Mouse (Mus musculus) stomach, embryonic 16.5 days (tissue): ENCODE results near the gene Cxcr4. TPM values are rescaled to one million over a fixed set of nuclear protein-coding genes. Genes with fewer than 3 reads are reported as not detected.

Source experiments
- ATAC-seq: fragments of 200-750 bp; cut with Nextera tagmentation; 2 replicates; pipeline ENCODE4 v1.8.0; 2017; ENCODE audit warnings: moderate number of reproducible peaks, moderate TSS enrichment; ENCODE audit not compliant: insufficient read depth, low FRiP score
- H3K27ac ChIP-seq: fragments of 300-500 bp; sonication (generic); 2 replicates; pipeline ENCODE4 v1.5.1; 2014; ENCODE audit warnings: low read length
- H3K27me3 ChIP-seq: fragments of 300-500 bp; sonication (generic); 2 replicates; pipeline ENCODE4 v1.6.1; 2014; ENCODE audit warnings: low read length, control low read depth, mixed read lengths; ENCODE audit not compliant: control insufficient read depth, insufficient read depth
- H3K36me3 ChIP-seq: fragments of 300-500 bp; sonication (generic); 2 replicates; pipeline ENCODE4 v1.6.1; 2014; ENCODE audit warnings: low read length; ENCODE audit not compliant: control insufficient read depth, insufficient read depth
- H3K4me1 ChIP-seq: fragments of 300-500 bp; sonication (generic); 2 replicates; pipeline ENCODE4 v1.6.1; 2014; ENCODE audit warnings: low read length, control low read depth, mixed read lengths; ENCODE audit not compliant: control insufficient read depth, insufficient read depth
- H3K4me2 ChIP-seq: fragments of 300-500 bp; sonication (generic); 2 replicates; pipeline ENCODE4 v1.6.1; 2014; ENCODE audit warnings: low read depth, low read length, mixed read lengths
- H3K4me3 ChIP-seq: fragments of 300-500 bp; sonication (generic); replicated peaks from 2 replicates; pipeline ENCODE4 v1.5.1; 2014; ENCODE audit warnings: mild to moderate bottlenecking, low read length
- H3K9ac ChIP-seq: fragments of 300-500 bp; sonication (generic); 2 replicates; pipeline ENCODE4 v1.6.1; 2014; ENCODE audit warnings: low read length
- H3K9me3 ChIP-seq: fragments of 300-500 bp; sonication (generic); replicated peaks from 2 replicates; pipeline ENCODE4 v1.6.1; 2016; ENCODE audit warnings: low read length, control low read depth; ENCODE audit not compliant: control insufficient read depth
- WGBS: fragments of 180-500 bp; shearing (Covaris S2); extraction: QIAGEN DNeasy Blood & Tissue Kit; methylation state at CpG from one replicate; pipeline ENCODE4 v1.1.7; 2014; 5-methylcytosine and 5-hydroxymethylcytosine counted together
- polyA plus RNA-seq: library from polyadenylated mRNA; unstranded; fragments of >200 nt; fragmentation: Nextera tagmentation; extraction: Ambion mirVana; gene quantifications from 2 replicates; pipeline ENCODE4 v1.2.1, GENCODE M21; 2015

Cxcr4 gene
- polyA plus RNA-seq, 1 experiment from 2014 or later: 7.6 TPM

GRCm38 (mm10) chr1:128567224-128568197 lies 24.6 kb downstream of the Cxcr4 start:
- 75% methylated on average over 12 of the region's 12 CpGs for WGBS
- no peak for ATAC-seq

GRCm38 (mm10) chr1:128563905-128564304 lies 28.2 kb downstream of the Cxcr4 start:
- H3K4me1 ChIP-seq: peaks cover 4% of the 10 kb centered on the region; the same call in 1 of the 2 replicates
- no peak overlapping the region for H3K4me3 ChIP-seq
- no peaks in the 10 kb centered on the region for H3K36me3 ChIP-seq
- WGBS: 76% methylated on average over 3 of the region's 3 CpGs
- H3K4me2 ChIP-seq: no peak overlapping the region
- H3K27ac ChIP-seq: no peak overlapping the region
- ATAC-seq: no peak
- no peaks in the 10 kb centered on the region for H3K27me3 ChIP-seq
- H3K9ac ChIP-seq: no peak overlapping the region
- no peaks in the 10 kb centered on the region for H3K9me3 ChIP-seq

More at GRCm38 (mm10) chr1:128567224-128568197, 24.6 kb downstream of the Cxcr4 start:
- no peaks in the 10 kb centered on the region for H3K27me3 ChIP-seq
- no peak overlapping the region for H3K4me2 ChIP-seq
- H3K4me1 ChIP-seq: peaks cover 4% of the 10 kb centered on the region; the same call in 1 of the 2 replicates
- H3K27ac ChIP-seq: no peak overlapping the region
- H3K9me3 ChIP-seq: no peaks in the 10 kb centered on the region
- no peak overlapping the region for H3K4me3 ChIP-seq
- no peak overlapping the region for H3K9ac ChIP-seq
- H3K36me3 ChIP-seq: no peaks in the 10 kb centered on the region

- 74% methylated on average over 9 of the region's 9 CpGs for WGBS
- Histone ChIP-seq H3K27ac (no peak overlapping the region), H3K36me3 (no peaks in the 10 kb centered on the region), H3K9ac (no peak overlapping the region), H3K4me2 (no peak overlapping the region), H3K9me3 (no peaks in the 10 kb centered on the region), H3K4me1 (peaks cover 3% of the 10 kb centered on the region; the same call in 1 of the 2 replicates), H3K4me3 (no peak overlapping the region), H3K27me3 (no peaks in the 10 kb centered on the region)
- no peak for ATAC-seq
Observed at GRCm38 (mm10) chr1:128561325-128561874, 30.7 kb downstream of the Cxcr4 start.

- Histone ChIP-seq H3K9ac (no peak overlapping the region), H3K36me3 (no peaks in the 10 kb centered on the region), H3K4me2 (no peak overlapping the region), H3K4me1 (no peaks in the 10 kb centered on the region), H3K4me3 (no peak overlapping the region), H3K9me3 (no peaks in the 10 kb centered on the region), H3K27me3 (no peaks in the 10 kb centered on the region), H3K27ac (no peak overlapping the region)
- WGBS: 58% methylated on average over 14 of the region's 14 CpGs
- no peak for ATAC-seq
Observed at GRCm38 (mm10) chr1:128560452-128561324, 31.4 kb downstream of the Cxcr4 start.

- no peak for ATAC-seq
- Histone ChIP-seq H3K36me3 (no peaks in the 10 kb centered on the region), H3K4me3 (no peak overlapping the region), H3K27ac (no peak overlapping the region), H3K4me1 (no peaks in the 10 kb centered on the region), H3K27me3 (no peaks in the 10 kb centered on the region), H3K4me2 (no peak overlapping the region), H3K9me3 (no peaks in the 10 kb centered on the region), H3K9ac (no peak overlapping the region)
- WGBS: 63% methylated on average over 4 of the region's 4 CpGs
Observed at GRCm38 (mm10) chr1:128557953-128558352, 34.1 kb downstream of the Cxcr4 start.

GRCm38 (mm10) chr1:128552545-128552944 lies 39.5 kb downstream of the Cxcr4 start:
- no peaks in the 10 kb centered on the region for H3K36me3 ChIP-seq
- ATAC-seq: no peak
- no peak overlapping the region for H3K9ac ChIP-seq
- H3K9me3 ChIP-seq: no peaks in the 10 kb centered on the region
- H3K27ac ChIP-seq: no peak overlapping the region
- H3K4me3 ChIP-seq: no peak overlapping the region
- H3K4me1 ChIP-seq: no peaks in the 10 kb centered on the region
- H3K27me3 ChIP-seq: no peaks in the 10 kb centered on the region
- H3K4me2 ChIP-seq: no peak overlapping the region

- H3K4me1 ChIP-seq: no peaks in the 10 kb centered on the region
- no peaks in the 10 kb centered on the region for H3K27me3 ChIP-seq
- H3K27ac ChIP-seq: no peak overlapping the region
- H3K36me3 ChIP-seq: no peaks in the 10 kb centered on the region
- no peak overlapping the region for H3K9ac ChIP-seq
- 18% methylated on average over 8 of the region's 8 CpGs for WGBS
- H3K9me3 ChIP-seq: no peaks in the 10 kb centered on the region
- no peak overlapping the region for H3K4me2 ChIP-seq
- no peak for ATAC-seq
- H3K4me3 ChIP-seq: no peak overlapping the region
Observed at GRCm38 (mm10) chr1:128551743-128552397, 40.2 kb downstream of the Cxcr4 start.

GRCm38 (mm10) chr1:128549442-128549841 lies 42.7 kb downstream of the Cxcr4 start:
- no peak overlapping the region for H3K4me2 ChIP-seq
- H3K9me3 ChIP-seq: no peaks in the 10 kb centered on the region
- H3K27ac ChIP-seq: no peak overlapping the region
- H3K27me3 ChIP-seq: no peaks in the 10 kb centered on the region
- ATAC-seq: no peak
- no peak overlapping the region for H3K9ac ChIP-seq
- H3K4me1 ChIP-seq: no peaks in the 10 kb centered on the region
- H3K4me3 ChIP-seq: no peak overlapping the region
- 64% methylated on average over 5 of the region's 5 CpGs for WGBS
- H3K36me3 ChIP-seq: no peaks in the 10 kb centered on the region
